Mouse (Mus musculus) midbrain, embryonic 16.5 days (tissue): ENCODE measurements around the gene Raver2. TPM values are rescaled to one million over a fixed set of nuclear protein-coding genes. Genes with fewer than 3 reads are reported as not detected.

Source experiments
- ATAC-seq: fragments of 200-750 bp; cut with Nextera tagmentation; 2 replicates; pipeline ENCODE4 v1.8.0; 2017; ENCODE audit warnings: moderate TSS enrichment
- H3K27ac ChIP-seq: fragments of 300-500 bp; sonication (generic); 2 replicates; pipeline ENCODE4 v1.5.1; 2014; ENCODE audit warnings: mild to moderate bottlenecking, low read length, mixed read lengths
- H3K27me3 ChIP-seq: fragments of 300-500 bp; sonication (generic); 2 replicates; pipeline ENCODE4 v1.6.1; 2014; ENCODE audit warnings: low read depth, low read length, mixed read lengths; ENCODE audit not compliant: control insufficient read depth, insufficient read depth
- H3K36me3 ChIP-seq: fragments of 300-500 bp; sonication (generic); 2 replicates; pipeline ENCODE4 v1.6.1; 2014; ENCODE audit warnings: mild to moderate bottlenecking, low read length, moderate library complexity, mixed read lengths; ENCODE audit not compliant: control insufficient read depth, insufficient read depth
- H3K4me1 ChIP-seq: fragments of 300-500 bp; sonication (generic); 2 replicates; pipeline ENCODE4 v1.6.1; 2014; ENCODE audit warnings: mild to moderate bottlenecking, low read length, mixed read lengths; ENCODE audit not compliant: control insufficient read depth, insufficient read depth
- H3K4me2 ChIP-seq: fragments of 300-500 bp; sonication (generic); 2 replicates; pipeline ENCODE4 v1.6.1; 2014; ENCODE audit warnings: mild to moderate bottlenecking, low read length, mixed read lengths
- H3K4me3 ChIP-seq: fragments of 300-500 bp; sonication (generic); 2 replicates; pipeline ENCODE4 v1.5.1; 2014; ENCODE audit warnings: low read depth, mild to moderate bottlenecking, low read length, moderate library complexity, mixed read lengths
- H3K9ac ChIP-seq: fragments of 300-500 bp; sonication (generic); 2 replicates; pipeline ENCODE4 v1.6.1; 2014; ENCODE audit warnings: low read depth, low read length, mixed read lengths
- H3K9me3 ChIP-seq: fragments of 300-500 bp; sonication (generic); replicated peaks from 2 replicates; pipeline ENCODE4 v1.6.1; 2014; ENCODE audit warnings: mild to moderate bottlenecking, low read length, mixed read lengths; ENCODE audit not compliant: control insufficient read depth, poor library complexity, severe bottlenecking
- WGBS: fragments of 180-500 bp; shearing (Covaris S2); extraction: QIAGEN DNeasy Blood & Tissue Kit; methylation state at CpG from one replicate; pipeline ENCODE4 v1.1.7; 2014; 5-methylcytosine and 5-hydroxymethylcytosine counted together
- polyA plus RNA-seq: library from polyadenylated mRNA; unstranded; fragments of >200 nt; fragmentation: Nextera tagmentation; extraction: Ambion mirVana; gene quantifications from 2 replicates; pipeline ENCODE4 v1.2.1, GENCODE M21; 2015

Gene Raver2
- polyA plus RNA-seq, 1 experiment from 2014 or later: 4.6 TPM

DNA sequence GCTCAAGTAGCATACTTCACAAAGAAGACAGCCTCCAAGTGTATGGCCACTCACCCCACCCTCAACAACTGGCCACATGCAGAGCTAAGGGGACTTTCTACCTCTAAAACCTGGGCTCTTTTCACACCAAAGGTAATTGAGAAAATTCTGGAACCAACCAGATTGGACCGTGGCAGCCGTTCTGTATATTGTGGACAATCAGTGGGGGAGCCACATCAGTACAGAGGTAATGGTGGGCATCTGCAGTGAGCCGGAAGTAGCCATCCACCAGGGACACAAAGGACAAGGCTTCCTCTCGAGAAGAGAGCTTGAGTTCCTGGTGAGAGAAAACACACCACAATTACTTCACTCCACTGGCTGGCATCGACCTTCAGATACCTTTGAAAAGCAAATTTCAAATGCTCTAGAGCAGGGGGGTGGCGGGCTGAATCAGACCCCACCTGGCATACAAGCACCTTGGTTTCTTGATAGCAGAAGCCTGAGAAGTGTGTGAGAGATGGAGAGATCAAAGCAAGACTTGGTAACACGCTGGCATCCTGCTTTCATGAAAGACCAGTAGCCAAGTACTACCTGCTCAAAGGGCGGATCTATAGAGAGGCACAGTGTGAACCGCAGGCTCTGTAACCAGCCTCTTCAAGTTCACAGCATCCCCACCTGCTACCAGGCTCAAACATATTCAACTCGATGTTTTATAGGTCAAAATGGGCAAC lies 106.3 kb downstream of the Raver2 start:
- Histone ChIP-seq H3K4me3 (no peak overlapping the region), H3K27ac (no peak overlapping the region), H3K9ac (no peak overlapping the region), H3K4me2 (no peak overlapping the region), H3K9me3 (no peaks in the 10 kb centered on the region), H3K4me1 (peaks cover 4% of the 10 kb centered on the region; the same call in 1 of the 2 replicates), H3K36me3 (peaks cover 3% of the 10 kb centered on the region; the same call in 1 of the 2 replicates), H3K27me3 (no peaks in the 10 kb centered on the region)
- no peak for ATAC-seq
- WGBS: 81% methylated on average over 10 of the region's 10 CpGs

DNA sequence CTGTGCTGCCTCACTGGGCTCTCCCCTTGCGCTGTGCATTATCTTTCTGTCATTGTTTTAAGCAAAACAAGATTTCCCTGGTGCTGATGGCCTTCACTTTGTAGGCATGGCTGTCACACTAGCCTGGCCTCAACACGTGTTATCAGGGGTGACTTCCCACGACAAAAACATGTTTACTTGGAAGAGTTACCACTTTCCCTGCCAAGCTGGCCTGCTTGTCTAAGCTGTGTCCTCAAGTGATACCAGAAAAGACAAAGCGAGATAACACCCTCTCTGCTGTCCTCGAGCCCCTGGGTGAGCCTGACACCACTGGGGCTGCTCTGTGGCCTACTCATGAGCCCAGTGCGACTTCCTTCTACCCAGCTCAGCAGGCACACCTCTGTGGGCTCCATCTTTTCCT lies 107.3 kb downstream of the Raver2 start:
- WGBS: 82% methylated on average over 6 of the region's 6 CpGs
- no peak overlapping the region for H3K27ac ChIP-seq
- peaks cover 4% of the 10 kb centered on the region; the same call in 1 of the 2 replicates for H3K4me1 ChIP-seq
- no peaks in the 10 kb centered on the region for H3K9me3 ChIP-seq
- H3K27me3 ChIP-seq: no peaks in the 10 kb centered on the region
- H3K4me2 ChIP-seq: no peak overlapping the region
- no peak overlapping the region for H3K9ac ChIP-seq
- H3K36me3 ChIP-seq: no peaks in the 10 kb centered on the region
- no peak overlapping the region for H3K4me3 ChIP-seq
- ATAC-seq: no peak

DNA sequence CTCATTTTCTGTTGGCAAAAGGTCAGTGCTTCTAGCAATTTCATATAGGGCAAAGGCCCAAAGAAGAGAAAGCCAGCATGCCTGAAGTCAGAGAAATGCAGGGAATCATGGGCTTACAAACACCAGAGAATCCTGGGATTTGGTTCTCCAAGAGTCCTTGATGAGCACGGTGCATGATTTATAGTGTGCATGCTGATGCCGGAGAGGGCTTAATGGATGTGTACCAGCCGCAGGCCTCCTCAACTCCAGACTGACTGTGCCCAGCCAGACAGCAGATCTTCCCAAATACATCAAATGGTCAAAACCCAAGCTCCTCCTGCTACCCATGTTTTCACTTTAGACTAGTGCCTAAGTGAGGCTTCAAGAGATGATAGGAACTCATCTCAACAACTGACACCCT lies 109.0 kb downstream of the Raver2 start:
- Histone ChIP-seq H3K4me2 (no peak overlapping the region), H3K4me1 (peaks cover 4% of the 10 kb centered on the region; the same call in 1 of the 2 replicates), H3K9ac (no peak overlapping the region), H3K9me3 (no peaks in the 10 kb centered on the region), H3K27ac (no peak overlapping the region), H3K27me3 (no peaks in the 10 kb centered on the region), H3K36me3 (no peaks in the 10 kb centered on the region; the same call in 1 of the 2 replicates), H3K4me3 (no peak overlapping the region)
- WGBS: 93% methylated on average over 3 of the region's 3 CpGs
- ATAC-seq: no peak

DNA sequence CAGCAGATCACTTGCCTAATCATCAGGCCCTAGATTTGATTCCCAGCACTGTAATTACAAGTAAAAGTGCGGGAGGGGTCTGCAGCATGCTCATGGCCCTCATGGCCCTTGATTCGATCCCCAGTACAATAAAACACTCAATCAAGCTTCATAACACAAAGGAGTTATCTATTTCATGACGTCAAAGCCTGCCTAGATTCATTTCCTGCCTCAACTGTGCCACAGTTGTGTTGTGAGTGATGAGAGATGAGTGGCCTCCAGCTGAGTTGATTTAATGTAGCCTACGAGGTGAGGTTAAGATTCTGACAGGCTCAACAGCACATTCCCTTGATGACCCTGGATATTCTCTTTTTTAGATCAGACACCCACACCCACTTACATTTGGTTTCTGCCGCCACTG lies 110.3 kb downstream of the Raver2 start:
- Histone ChIP-seq H3K27ac (no peak overlapping the region), H3K27me3 (no peaks in the 10 kb centered on the region), H3K9me3 (no peaks in the 10 kb centered on the region), H3K4me3 (no peak overlapping the region), H3K4me2 (no peak overlapping the region), H3K36me3 (no peaks in the 10 kb centered on the region; the same call in 1 of the 2 replicates), H3K9ac (no peak overlapping the region), H3K4me1 (peaks cover 4% of the 10 kb centered on the region; the same call in 1 of the 2 replicates)
- no peak for ATAC-seq
- WGBS: 72% methylated on average over 5 of the region's 5 CpGs

DNA sequence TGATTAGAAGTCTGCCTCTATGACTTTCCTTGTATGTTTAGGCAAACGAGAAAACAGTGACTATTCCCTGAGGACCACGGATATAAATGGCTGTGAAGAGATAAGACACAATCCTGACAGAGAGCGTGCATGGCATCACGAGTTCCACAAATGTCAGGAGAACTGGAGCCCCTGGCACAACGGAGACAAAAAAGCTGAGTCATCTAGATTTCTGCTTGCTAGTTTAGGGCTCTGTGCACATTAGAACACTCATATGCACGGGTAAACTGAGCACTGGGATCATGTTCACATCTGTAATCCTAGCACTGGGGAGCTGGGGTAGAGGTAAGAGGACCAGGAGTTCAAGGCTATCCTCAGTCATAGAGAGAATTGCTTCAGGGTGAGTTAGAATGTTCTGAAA lies 111.1 kb downstream of the Raver2 start:
- WGBS: 50% methylated on average over 6 of the region's 6 CpGs
- Histone ChIP-seq H3K9me3 (no peaks in the 10 kb centered on the region), H3K36me3 (no peaks in the 10 kb centered on the region; the same call in 1 of the 2 replicates), H3K9ac (no peak overlapping the region), H3K4me3 (no peak overlapping the region), H3K27me3 (no peaks in the 10 kb centered on the region), H3K4me1 (peaks cover 4% of the 10 kb centered on the region; the same call in 1 of the 2 replicates), H3K4me2 (no peak overlapping the region), H3K27ac (no peak overlapping the region)
- peak; percentile 21; the same call in 1 of the 2 replicates for ATAC-seq

DNA sequence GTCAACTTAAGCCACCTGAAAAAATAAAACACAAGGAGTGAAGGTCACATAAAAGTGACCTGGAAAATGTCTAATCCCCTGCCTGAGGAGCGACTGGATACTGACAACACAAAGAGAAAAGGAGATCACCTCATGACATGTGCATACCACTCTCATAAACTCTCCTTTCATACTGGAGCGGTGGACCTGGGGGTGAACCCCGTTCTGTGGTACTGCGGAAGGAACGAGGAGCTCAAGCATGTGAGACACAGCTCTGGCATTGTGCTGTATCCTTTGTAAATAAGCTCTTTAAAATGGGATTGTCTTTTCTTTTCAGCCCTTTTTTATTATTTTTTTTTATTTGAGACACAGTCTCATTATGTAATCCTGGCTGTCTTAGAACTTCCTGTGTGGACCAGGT lies 111.9 kb downstream of the Raver2 start:
- Histone ChIP-seq H3K27ac (no peak overlapping the region), H3K9me3 (no peaks in the 10 kb centered on the region), H3K9ac (no peak overlapping the region), H3K27me3 (no peaks in the 10 kb centered on the region), H3K4me2 (no peak overlapping the region), H3K4me3 (no peak overlapping the region), H3K36me3 (no peaks in the 10 kb centered on the region; the same call in 1 of the 2 replicates), H3K4me1 (peaks cover 4% of the 10 kb centered on the region; the same call in 1 of the 2 replicates)
- WGBS: 45% methylated on average over 5 of the region's 5 CpGs
- ATAC-seq: no peak

GRCm38 (mm10) chr4:101182603-101183011 lies 113.8 kb downstream of the Raver2 start:
- WGBS: 84% methylated on average over 9 of the region's 9 CpGs

GRCm38 (mm10) chr4:101185216-101185615 lies 116.4 kb downstream of the Raver2 start:
- Histone ChIP-seq H3K4me1 (no peaks in the 10 kb centered on the region), H3K9me3 (no peaks in the 10 kb centered on the region), H3K9ac (no peak overlapping the region), H3K36me3 (peaks cover 2% of the 10 kb centered on the region; the same call in 1 of the 2 replicates), H3K4me3 (no peak overlapping the region), H3K4me2 (no peak overlapping the region), H3K27me3 (no peaks in the 10 kb centered on the region), H3K27ac (no peak overlapping the region)
- ATAC-seq: no peak
- 73% methylated on average over 3 of the region's 3 CpGs for WGBS

More at GRCm38 (mm10) chr4:101182603-101183011, 113.8 kb downstream of the Raver2 start:
- H3K4me2 ChIP-seq: no peak overlapping the region
- no peaks in the 10 kb centered on the region; the same call in 1 of the 2 replicates for H3K36me3 ChIP-seq
- no peak overlapping the region for H3K27ac ChIP-seq
- H3K27me3 ChIP-seq: no peaks in the 10 kb centered on the region
- no peak for ATAC-seq
- H3K9ac ChIP-seq: no peak overlapping the region
- peaks cover 4% of the 10 kb centered on the region; the same call in 1 of the 2 replicates for H3K4me1 ChIP-seq
- H3K9me3 ChIP-seq: no peaks in the 10 kb centered on the region
- no peak overlapping the region for H3K4me3 ChIP-seq

GRCm38 (mm10) chr4:101186591-101186990 lies 117.8 kb downstream of the Raver2 start:
- H3K4me2 ChIP-seq: no peak overlapping the region
- 92% methylated on average over 5 of the region's 5 CpGs for WGBS

More at GRCm38 (mm10) chr4:101186591-101186990, 117.8 kb downstream of the Raver2 start:
- Histone ChIP-seq H3K4me1 (no peaks in the 10 kb centered on the region), H3K9me3 (no peaks in the 10 kb centered on the region), H3K27ac (no peak overlapping the region), H3K36me3 (peaks cover 8% of the 10 kb centered on the region; the same call in 1 of the 2 replicates), H3K9ac (no peak overlapping the region), H3K27me3 (no peaks in the 10 kb centered on the region), H3K4me3 (no peak overlapping the region)
- ATAC-seq: no peak
